9 mouse cellular contexts compared by ENCODE assay signal in genomic region chr12:86905876-86906275, GRCm38 (mm10). TPM values are rescaled to one million over a fixed set of nuclear protein-coding genes. Genes with fewer than 3 reads are reported as not detected.
DNase-seq lines count a peak whose midpoint lies in the region; ATAC-seq and TF ChIP-seq lines count a peak whose summit lies in the region.
"Had no signal": no experiment of that assay in that cellular context is flagged by ENCODE, and none has a peak within 500 bp of the region (broad histone marks: within the 10 kb centered on the region; RNA-seq: fewer than 3 reads in every experiment).

No protein-coding gene starts in this region.

- ATAC-seq in forebrain, postnatal 0 days, result no peak
- 0 out of 2 replicates have a peak, but pooled peaks have one; percentile 30 for ATAC-seq in kidney, embryonic 15.5 days (replicated peaks; ENCODE audit: low FRiP score)
- 0 out of 2 replicates have a peak, but pooled peaks have one; percentile 13 for ATAC-seq in liver, embryonic 12.5 days

- H3K9ac ChIP-seq in forebrain, postnatal 0 days, result no peak overlapping the region
- no peak overlapping the region for H3K9ac ChIP-seq in kidney, embryonic 15.5 days
- no peak overlapping the region for H3K9ac ChIP-seq in ES-E14 (ENCODE audit: insufficient read depth, low read depth, low read length, poor library complexity, severe bottlenecking)
- H3K9ac ChIP-seq in liver, embryonic 12.5 days, result no peak overlapping the region

- no peak overlapping the region for H3K4me3 ChIP-seq in forebrain, embryonic 10.5 days
- no peak overlapping the region for H3K4me3 ChIP-seq in forebrain, postnatal 0 days (ENCODE audit: low read depth, low read length)
- H3K4me3 ChIP-seq in kidney, embryonic 15.5 days (replicated peaks), result no peak overlapping the region
- H3K4me3 ChIP-seq in ES-E14 (ENCODE audit: insufficient read depth in 1 of 2, low read depth in 1 of 2, low read length in 2 of 2, poor library complexity in 1 of 2, severe bottlenecking in 1 of 2), result no peak overlapping the region
- H3K4me3 ChIP-seq in liver, embryonic 12.5 days, result no peak overlapping the region
- H3K4me3 ChIP-seq: left cerebral cortex, adult 2 months had no signal

- no peaks in the 10 kb centered on the region for H3K36me3 ChIP-seq in forebrain, embryonic 10.5 days (replicated peaks)
- H3K36me3 ChIP-seq in forebrain, postnatal 0 days (ENCODE audit: insufficient read depth), result no peaks in the 10 kb centered on the region
- H3K36me3 ChIP-seq in kidney, embryonic 15.5 days, result no peaks in the 10 kb centered on the region
- no peaks in the 10 kb centered on the region for H3K36me3 ChIP-seq in ES-E14 (ENCODE audit: control insufficient read depth, insufficient read depth, low read length, poor library complexity, severe bottlenecking)
- no peaks in the 10 kb centered on the region for H3K36me3 ChIP-seq in liver, embryonic 12.5 days

- H3K27me3 ChIP-seq in forebrain, embryonic 10.5 days (ENCODE audit: poor library complexity, severe bottlenecking), result peaks cover 27% of the 10 kb centered on the region; the same call in 1 of the 2 replicates
- no peaks in the 10 kb centered on the region for H3K27me3 ChIP-seq in forebrain, postnatal 0 days (ENCODE audit: insufficient read depth, low read length)
- no peaks in the 10 kb centered on the region for H3K27me3 ChIP-seq in kidney, embryonic 15.5 days
- H3K27me3 ChIP-seq in liver, embryonic 12.5 days (replicated peaks), result no peaks in the 10 kb centered on the region

- H3K4me2 ChIP-seq in forebrain, postnatal 0 days (ENCODE audit: low read depth), result no peak overlapping the region
- H3K4me2 ChIP-seq in kidney, embryonic 15.5 days, result no peak overlapping the region
- H3K4me2 ChIP-seq in liver, embryonic 12.5 days, result no peak overlapping the region

- peak overlapping the region; percentile 49 for H3K27ac ChIP-seq in forebrain, embryonic 10.5 days
- no peak overlapping the region for H3K27ac ChIP-seq in forebrain, postnatal 0 days (ENCODE audit: low read depth, low read length)
- H3K27ac ChIP-seq in kidney, embryonic 15.5 days, result 0 out of 2 replicates have a peak overlapping the region, but pooled peaks have one; percentile 51
- peak overlapping the region; percentile 31; the same call in 1 of the 2 replicates for H3K27ac ChIP-seq in ES-E14 (ENCODE audit: insufficient read depth, low read depth, low read length, poor library complexity, severe bottlenecking)
- no peak overlapping the region for H3K27ac ChIP-seq in liver, embryonic 12.5 days
- H3K27ac ChIP-seq: left cerebral cortex, adult 2 months had no signal

- no peak for TF ChIP-seq CTCF in forebrain, postnatal 0 days (IDR thresholded peaks at IDR 0.05; ENCODE audit: low read depth)

- WGBS in forebrain, embryonic 10.5 days, result 71% methylated on average over 7 of the region's 7 CpGs
- WGBS in forebrain, postnatal 0 days, result 68% methylated on average over 7 of the region's 7 CpGs
- 54% methylated on average over 7 of the region's 7 CpGs for WGBS in kidney, embryonic 15.5 days
- 61% methylated on average over 7 of the region's 7 CpGs for WGBS in liver, embryonic 12.5 days (ENCODE audit: insufficient replicate concordance)

- no peak for DNase-seq in forebrain, embryonic 10.5 days (ENCODE audit: extremely low spot score, low spot score)
- no peak for DNase-seq in forebrain, postnatal 0 days
- no peak for DNase-seq in kidney, postnatal 36 days
- no peak for DNase-seq in ES-E14 (ENCODE audit: low read depth, low spot score)
- no peak for DNase-seq in right cerebral cortex, adult 18-20 months
- no peak for DNase-seq in embryo, embryonic 10 days (ENCODE audit: low spot score)

- H3K4me1 ChIP-seq in forebrain, embryonic 10.5 days, result peaks cover 44% of the 10 kb centered on the region
- no peaks in the 10 kb centered on the region for H3K4me1 ChIP-seq in forebrain, postnatal 0 days (ENCODE audit: insufficient read depth)
- peaks cover 25% of the 10 kb centered on the region for H3K4me1 ChIP-seq in kidney, embryonic 15.5 days
- H3K4me1 ChIP-seq in ES-E14 (ENCODE audit: control insufficient read depth in 2 of 2, insufficient read depth in 2 of 2, low read length in 2 of 2, poor library complexity in 1 of 2), result peaks cover 12 to 37% of the 10 kb centered on the region in 2 experiments
- peaks cover 9% of the 10 kb centered on the region for H3K4me1 ChIP-seq in liver, embryonic 12.5 days

- H3K9me3 ChIP-seq in forebrain, embryonic 10.5 days, result no peaks in the 10 kb centered on the region
- H3K9me3 ChIP-seq in forebrain, postnatal 0 days (ENCODE audit: low read length), result no peaks in the 10 kb centered on the region
- H3K9me3 ChIP-seq in kidney, embryonic 15.5 days (replicated peaks), result no peaks in the 10 kb centered on the region
- no peaks in the 10 kb centered on the region for H3K9me3 ChIP-seq in ES-E14 (ENCODE audit: control insufficient read depth, insufficient read depth, low read depth, low read length)
- no peaks in the 10 kb centered on the region for H3K9me3 ChIP-seq in liver, embryonic 12.5 days (replicated peaks)

- in situ Hi-C loops in ES-E14 (cut with MboI; ENCODE audit: low sequenced_read_pairs in 2 of 2, unreplicated experiment in 2 of 2), result no loop called here

TF ChIP-seq in ES-E14, 5 proteins besides CTCF, POLR2A, EP300 and RAD21:
- TF ChIP-seq ZNF384 (IDR thresholded peaks at IDR 0.05; ENCODE audit: low read depth, low read length), result no peak
- TF ChIP-seq MAFK (IDR thresholded peaks at IDR 0.05; ENCODE audit: insufficient read depth, low read depth, low read length), result no peak
- no peak for TF ChIP-seq ZC3H11A (IDR thresholded peaks at IDR 0.05; ENCODE audit: borderline replicate concordance, low read depth, low read length)
- no peak for TF ChIP-seq HCFC1 (IDR thresholded peaks at IDR 0.05; ENCODE audit: borderline replicate concordance, insufficient read depth, low read length)
- TF ChIP-seq CHD2 (IDR thresholded peaks at IDR 0.05; ENCODE audit: low read depth, low read length), result no peak
TF ChIP-seq in ES-E14: peak in this region for 0.

RNA-seq across cellular contexts. Expression of gene Irf2bpl, which starts 21.3 kb away (rescaled TPM):
- polyA plus RNA-seq in forebrain, embryonic 10.5 days (2016; fragmentation: Nextera tagmentation; extraction: Ambion mirVana), result 20.5 and 22.6 TPM in 2 replicates
- 134 and 161 TPM in 2 replicates for total RNA-seq in forebrain, postnatal 0 days (2014; rRNA removed)
- 86.3 and 95.7 TPM in 2 replicates for polyA plus RNA-seq in forebrain, postnatal 0 days (2015; fragmentation: Nextera tagmentation; extraction: Ambion mirVana)
- polyA plus RNA-seq in kidney, embryonic 15.5 days (2015; fragmentation: Nextera tagmentation; extraction: Ambion mirVana), result 40.7 and 43.9 TPM in 2 replicates
- total RNA-seq in ES-E14 (2012; rRNA removed), result 39.5 and 43.2 TPM in 2 replicates
- polyA plus RNA-seq in liver, embryonic 12.5 days (2016; fragmentation: Nextera tagmentation; extraction: Ambion mirVana), result 6.7 and 7.7 TPM in 2 replicates

RNA-seq across cellular contexts. Expression of gene Cipc, which starts 41.0 kb away (rescaled TPM):
- 39.1 and 40.4 TPM in 2 replicates for polyA plus RNA-seq in forebrain, embryonic 10.5 days (2016; fragmentation: Nextera tagmentation; extraction: Ambion mirVana)
- total RNA-seq in forebrain, postnatal 0 days (2014; rRNA removed), result 53.1 and 62.9 TPM in 2 replicates
- polyA plus RNA-seq in forebrain, postnatal 0 days (2015; fragmentation: Nextera tagmentation; extraction: Ambion mirVana), result 28.4 and 38.1 TPM in 2 replicates
- polyA plus RNA-seq in kidney, embryonic 15.5 days (2015; fragmentation: Nextera tagmentation; extraction: Ambion mirVana), result 20.9 and 22.7 TPM in 2 replicates
- total RNA-seq in ES-E14 (2012; rRNA removed), result 26.5 and 27.6 TPM in 2 replicates
- 18.0 and 19.2 TPM in 2 replicates for polyA plus RNA-seq in liver, embryonic 12.5 days (2016; fragmentation: Nextera tagmentation; extraction: Ambion mirVana)

Comparison
In these comparisons a context has a peak if more than half of its experiments do, and no peak if none do; other contexts are left out.
1. H3K27ac ChIP-seq: peak in forebrain, embryonic 10.5 days (single experiment), kidney, embryonic 15.5 days (single experiment) and ES-E14 (single experiment); none in forebrain, postnatal 0 days (single experiment) and liver, embryonic 12.5 days (single experiment).